Mouse (Mus musculus) G1E (cell line): ENCODE measurements at regions not wholly inside any gene's neighbourhood (a gene's known extent, or its start where the extent isn't known, plus 50 kb on each side); places are given as distances from the start of the nearest gene placed in this dataset.

Experiments used
- ATAC-seq: 2 replicates; pipeline ENCODE4 v1.8.0; 2016; ENCODE audit warnings: mild to moderate bottlenecking; ENCODE audit not compliant: insufficient number of reproducible peaks, poor library complexity, low FRiP score, severe bottlenecking; ENCODE audit errors: extremely low read depth
- DNase-seq: peaks from one replicate; pipeline ENCODE4 v3.0.0; 2012; ENCODE audit warnings: low spot score
- H3K27me3 ChIP-seq: 2 replicates; pipeline ENCODE4 v1.6.1; 2012; ENCODE audit warnings: mild to moderate bottlenecking, low read length, inconsistent platforms; ENCODE audit not compliant: insufficient read depth
- H3K36me3 ChIP-seq: replicated peaks from 2 replicates; pipeline ENCODE3; 2012; ENCODE audit warnings: mild to moderate bottlenecking, inconsistent platforms
- H3K4me1 ChIP-seq: 2 replicates; pipeline ENCODE4 v1.6.1; 2012; ENCODE audit warnings: low read depth, low read length, inconsistent platforms, mixed read lengths; ENCODE audit not compliant: insufficient read depth
- H3K4me3 ChIP-seq: 2 replicates; pipeline ENCODE4 v1.5.1; 2012; ENCODE audit warnings: low read depth, mild to moderate bottlenecking, inconsistent platforms, low read length, moderate library complexity, mixed read lengths
- H3K9me3 ChIP-seq: replicated peaks from 2 replicates; pipeline ENCODE4 v1.6.1; 2012; ENCODE audit warnings: inconsistent platforms
- CTCF ChIP-seq: IDR thresholded peaks from 2 replicates; pipeline ENCODE4 v1.5.1; 2012; ENCODE audit warnings: low read depth, low read length, inconsistent platforms, mixed read lengths
- GATA1 ChIP-seq: IDR thresholded peaks from 2 replicates; pipeline ENCODE4 v1.6.1; 2012; ENCODE audit warnings: borderline replicate concordance, low read length, inconsistent platforms, mixed read lengths
- GATA2 ChIP-seq: IDR thresholded peaks from 2 replicates; pipeline ENCODE4 v1.6.1; 2012; ENCODE audit warnings: low read depth, low read length, inconsistent platforms, borderline replicate concordance
- POLR2AphosphoS5 ChIP-seq: IDR thresholded peaks from 2 replicates; pipeline ENCODE4 v1.6.1; 2012; ENCODE audit warnings: low read depth, low read length, inconsistent platforms; ENCODE audit not compliant: insufficient replicate concordance
- TAL1 ChIP-seq: conservative IDR thresholded peaks from 2 replicates; pipeline ENCODE4 v1.6.1; 2012; ENCODE audit warnings: low read depth, low read length, inconsistent platforms, mixed read lengths

- H3K36me3 ChIP-seq: no peaks in the 10 kb centered on the region
- H3K4me1 ChIP-seq: no peaks in the 10 kb centered on the region
- no peaks in the 10 kb centered on the region for H3K27me3 ChIP-seq
- H3K4me3 ChIP-seq: no peak overlapping the region
- H3K9me3 ChIP-seq: peaks cover 57% of the 10 kb centered on the region
- DNase-seq: no peak
- ATAC-seq: no peak
- TF ChIP-seq GATA2 (no peak), CTCF (no peak), POLR2AphosphoS5 (no peak), TAL1 (no peak), GATA1 (no peak)
These were observed 464.9 kb downstream of the Dok5 start for GRCm38 (mm10) chr2:171196472-171196871.

GRCm38 (mm10) chr2:171192181-171192580, 460.6 kb downstream of the Dok5 start:
- TF ChIP-seq CTCF (no peak), POLR2AphosphoS5 (no peak), GATA1 (no peak), TAL1 (no peak), GATA2 (no peak)
- H3K4me1 ChIP-seq: no peaks in the 10 kb centered on the region
- H3K9me3 ChIP-seq: peaks cover 53% of the 10 kb centered on the region
- ATAC-seq: no peak
- no peaks in the 10 kb centered on the region for H3K36me3 ChIP-seq
- no peak for DNase-seq
- H3K4me3 ChIP-seq: no peak overlapping the region
- H3K27me3 ChIP-seq: no peaks in the 10 kb centered on the region
